ENCODE assay signal across 19 mouse cellular contexts in the genomic region with DNA sequence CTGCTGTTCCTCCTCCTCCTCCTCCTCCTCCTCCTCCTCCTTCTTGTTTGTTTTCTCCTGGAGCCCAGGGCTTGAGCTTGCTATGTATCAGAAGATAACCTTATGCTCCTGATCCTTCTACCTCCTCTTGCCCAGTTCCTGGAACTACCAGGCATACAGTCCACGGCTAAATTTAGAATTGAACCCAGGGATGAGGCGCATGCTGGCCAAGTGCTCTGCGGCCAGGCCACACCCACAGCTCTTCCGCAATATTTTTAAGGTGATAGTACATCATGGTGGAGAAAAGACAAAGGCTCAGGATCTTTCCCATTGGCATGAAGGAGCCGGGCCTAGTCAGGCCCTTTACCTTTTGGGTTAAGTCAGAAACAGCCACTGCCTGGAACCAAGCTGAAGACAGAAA.
DNase-seq lines count a peak whose midpoint lies in the region; ATAC-seq and TF ChIP-seq lines count a peak whose summit lies in the region.
"Had no signal": no experiment of that assay in that cellular context is flagged by ENCODE, and none has a peak within 500 bp of the region (broad histone marks: within the 10 kb centered on the region; RNA-seq: fewer than 3 reads in every experiment).

No protein-coding gene starts in this region.

- peak; percentile 61 for ATAC-seq in heart, postnatal 0 days (ENCODE audit: insufficient read depth, low read depth)
- ATAC-seq in megakaryocyte, adult 5-6 weeks (ENCODE audit: poor library complexity, severe bottlenecking): 0 out of 2 replicates have a peak, but pooled peaks have one; percentile 18
- ATAC-seq: forebrain, embryonic 16.5 days; hindbrain, embryonic 16.5 days; midbrain, embryonic 13.5 days had no signal

- no peak overlapping the region for H3K4me2 ChIP-seq in heart, postnatal 0 days (ENCODE audit: low read depth, low read length)
- H3K4me2 ChIP-seq: embryonic facial prominence, embryonic 13.5 days; limb, embryonic 15.5 days; liver, embryonic 15.5 days; lung, embryonic 14.5 days; midbrain, embryonic 13.5 days; neural tube, embryonic 15.5 days had no signal

- intact Hi-C loops in heart, postnatal 25 days (cut with DNase I): loop anchor here (5.0 kb wide), 1 partner anchor 211 kb away; a partner anchor contains a TSS

- H3K9ac ChIP-seq in heart, postnatal 0 days (replicated peaks; ENCODE audit: low read depth, low read length): no peak overlapping the region
- H3K9ac ChIP-seq: embryonic facial prominence, embryonic 13.5 days; limb, embryonic 15.5 days; liver, embryonic 15.5 days; lung, embryonic 14.5 days; midbrain, embryonic 13.5 days; neural tube, embryonic 15.5 days had no signal

- H3K36me3 ChIP-seq in heart, postnatal 0 days (replicated peaks; ENCODE audit: control insufficient read depth, insufficient read depth, low read length): no peaks in the 10 kb centered on the region
- H3K36me3 ChIP-seq: embryonic facial prominence, embryonic 13.5 days; forebrain, embryonic 10.5 days; limb, embryonic 10.5 days; limb, embryonic 15.5 days; liver, embryonic 15.5 days; midbrain, embryonic 13.5 days; neural tube, embryonic 15.5 days had no signal

- 25% methylated on average over 5 of the region's 5 CpGs for WGBS in heart, postnatal 0 days

- TF ChIP-seq EP300 in heart, postnatal 0 days (IDR thresholded peaks at IDR 0.05; ENCODE audit: low read depth): no peak

- H3K4me1 ChIP-seq in heart, postnatal 0 days (ENCODE audit: control insufficient read depth, insufficient read depth): 0 out of 2 replicates have a peak, but pooled peaks cover 11% of the 10 kb centered on the region
- H3K4me1 ChIP-seq: limb, embryonic 10.5 days; liver, embryonic 15.5 days; midbrain, embryonic 13.5 days had no signal

- no peaks in the 10 kb centered on the region for H3K27me3 ChIP-seq in heart, postnatal 0 days (ENCODE audit: control insufficient read depth, insufficient read depth, low read length)
- H3K27me3 ChIP-seq: embryonic facial prominence, embryonic 13.5 days; limb, embryonic 15.5 days; liver, embryonic 15.5 days; midbrain, embryonic 13.5 days; neural tube, embryonic 15.5 days had no signal

- no peak for TF ChIP-seq CTCF in heart, postnatal 0 days (IDR thresholded peaks at IDR 0.05; ENCODE audit: low read depth)

- H3K9me3 ChIP-seq in heart, postnatal 0 days (replicated peaks; ENCODE audit: control insufficient read depth, low read length): no peaks in the 10 kb centered on the region
- H3K9me3 ChIP-seq: embryonic facial prominence, embryonic 13.5 days; forebrain, embryonic 10.5 days; limb, embryonic 10.5 days; limb, embryonic 15.5 days; liver, embryonic 15.5 days; megakaryocyte, embryonic 14.5 days; midbrain, embryonic 13.5 days; neural tube, embryonic 15.5 days had no signal

- peak; percentile 49 for DNase-seq in heart, postnatal 0 days (ENCODE audit: low spot score)
- DNase-seq in heart, postnatal 25 days (ENCODE audit: low spot score): no peak
- DNase-seq in 416B (ENCODE audit: low read depth): peak; percentile 28
- peak; percentile 52 for DNase-seq in NIH3T3 (ENCODE audit: low read depth)
- DNase-seq in urinary bladder, postnatal 4 days (ENCODE audit: low spot score in 2 of 2): no peak
- no peak for DNase-seq in spleen, postnatal 14 days (ENCODE audit: low spot score in 2 of 2)

- H3K4me3 ChIP-seq in heart, postnatal 0 days (ENCODE audit: low read depth, low read length): no peak overlapping the region
- H3K4me3 ChIP-seq: embryonic facial prominence, embryonic 13.5 days; forebrain, embryonic 10.5 days; gastrocnemius, adult 2 months; limb, embryonic 10.5 days; limb, embryonic 15.5 days; liver, embryonic 15.5 days; megakaryocyte, embryonic 14.5 days; midbrain, embryonic 13.5 days; neural tube, embryonic 15.5 days had no signal

- no peak overlapping the region for H3K27ac ChIP-seq in heart, postnatal 0 days (ENCODE audit: low read depth)
- H3K27ac ChIP-seq: embryonic facial prominence, embryonic 13.5 days; forebrain, embryonic 10.5 days; gastrocnemius, adult 2 months; limb, embryonic 10.5 days; limb, embryonic 15.5 days; liver, embryonic 15.5 days; midbrain, embryonic 13.5 days; neural tube, embryonic 15.5 days had no signal

Comparison
In these comparisons a context has a peak if more than half of its experiments do, and no peak if none do; other contexts are left out.
1. DNase-seq: peak in heart, postnatal 0 days (single experiment), 416B (single experiment) and NIH3T3 (single experiment); none in heart, postnatal 25 days (single experiment), urinary bladder, postnatal 4 days (0 of 2) and spleen, postnatal 14 days (0 of 2).